Comparison of ENCODE assay signal across 21 mouse cellular contexts in genomic region chr16:93789971-93790755, GRCm38 (mm10). TPM values are rescaled to one million over a fixed set of nuclear protein-coding genes. Genes with fewer than 3 reads are reported as not detected.
A peak's percentile ranks its signal among the peaks of the same experiment; 100 is the strongest.
DNase-seq lines count a peak whose midpoint lies in the region; ATAC-seq and TF ChIP-seq lines count a peak whose summit lies in the region.
"Had no signal": no experiment of that assay in that cellular context is flagged by ENCODE, and none has a peak within 500 bp of the region (broad histone marks: within the 10 kb centered on the region; RNA-seq: fewer than 3 reads in every experiment).

No protein-coding gene starts in this region.

- H3K4me1 ChIP-seq in hindbrain, embryonic 12.5 days = peaks cover 13% of the 10 kb centered on the region
- H3K4me1 ChIP-seq in hindbrain, embryonic 10.5 days (replicated peaks) = peaks cover 27% of the 10 kb centered on the region
- no peaks in the 10 kb centered on the region; the same call in 1 of the 2 replicates for H3K4me1 ChIP-seq in midbrain, embryonic 11.5 days (ENCODE audit: control insufficient read depth, insufficient read depth, low read length)
- H3K4me1 ChIP-seq in midbrain, postnatal 0 days (ENCODE audit: insufficient read depth, low read length) = no peaks in the 10 kb centered on the region
- peaks cover 6% of the 10 kb centered on the region; the same call in 1 of the 2 replicates for H3K4me1 ChIP-seq in midbrain, embryonic 14.5 days (ENCODE audit: control insufficient read depth, insufficient read depth, low read length)
- H3K4me1 ChIP-seq: heart, embryonic 15.5 days; intestine, embryonic 15.5 days; stomach, embryonic 15.5 days had no signal

- peaks cover 4% of the 10 kb centered on the region; the same call in 1 of the 2 replicates for H3K36me3 ChIP-seq in hindbrain, embryonic 12.5 days
- H3K36me3 ChIP-seq in hindbrain, embryonic 10.5 days = no peaks in the 10 kb centered on the region; the same call in 1 of the 2 replicates
- H3K36me3 ChIP-seq in midbrain, embryonic 11.5 days (ENCODE audit: control insufficient read depth, insufficient read depth, low read length) = no peaks in the 10 kb centered on the region
- H3K36me3 ChIP-seq in midbrain, postnatal 0 days (ENCODE audit: insufficient read depth, low read length) = peaks cover 15% of the 10 kb centered on the region
- peaks cover 24% of the 10 kb centered on the region for H3K36me3 ChIP-seq in midbrain, embryonic 14.5 days (ENCODE audit: control insufficient read depth, insufficient read depth, low read length)
- H3K36me3 ChIP-seq: heart, embryonic 15.5 days; intestine, embryonic 15.5 days; stomach, embryonic 15.5 days had no signal

- H3K9ac ChIP-seq in hindbrain, embryonic 12.5 days = no peak overlapping the region; the same call in 1 of the 2 replicates
- H3K9ac ChIP-seq in midbrain, embryonic 11.5 days (ENCODE audit: low read length) = no peak overlapping the region
- no peak overlapping the region for H3K9ac ChIP-seq in midbrain, postnatal 0 days (replicated peaks; ENCODE audit: low read length, poor library complexity, severe bottlenecking)
- no peak overlapping the region for H3K9ac ChIP-seq in midbrain, embryonic 14.5 days (replicated peaks; ENCODE audit: low read length)
- H3K9ac ChIP-seq: embryonic facial prominence, embryonic 13.5 days; heart, embryonic 15.5 days; intestine, embryonic 15.5 days; liver, embryonic 15.5 days; stomach, embryonic 15.5 days had no signal

- whole genome bisulfite sequencing in hindbrain, embryonic 12.5 days = 29% methylated on average over 5 of the region's 5 CpGs
- 24% methylated on average over 5 of the region's 5 CpGs for WGBS in hindbrain, embryonic 10.5 days
- WGBS in midbrain, embryonic 11.5 days = 26% methylated on average over 5 of the region's 5 CpGs
- 33% methylated on average over 5 of the region's 5 CpGs for WGBS in midbrain, postnatal 0 days
- WGBS in midbrain, embryonic 14.5 days = 25% methylated on average over 5 of the region's 5 CpGs

- H3K27me3 ChIP-seq in hindbrain, embryonic 12.5 days = no peaks in the 10 kb centered on the region
- no peaks in the 10 kb centered on the region for H3K27me3 ChIP-seq in hindbrain, embryonic 10.5 days (ENCODE audit: insufficient read depth, poor library complexity, severe bottlenecking)
- H3K27me3 ChIP-seq in midbrain, embryonic 11.5 days (ENCODE audit: control insufficient read depth, insufficient read depth, low read length) = no peaks in the 10 kb centered on the region
- no peaks in the 10 kb centered on the region for H3K27me3 ChIP-seq in midbrain, postnatal 0 days (ENCODE audit: insufficient read depth, low read length)
- H3K27me3 ChIP-seq in midbrain, embryonic 14.5 days (ENCODE audit: control insufficient read depth, insufficient read depth, low read length) = no peaks in the 10 kb centered on the region
- H3K27me3 ChIP-seq: embryonic facial prominence, embryonic 13.5 days; heart, embryonic 15.5 days; intestine, embryonic 15.5 days; liver, embryonic 15.5 days; stomach, embryonic 15.5 days had no signal

- intact Hi-C loops in heart, postnatal 10 days (cut with DNase I) = loop anchor here (5.0 kb wide), 2 partner anchors 153 to 173 kb away; no protein-coding TSS in a partner anchor

- ATAC-seq in hindbrain, embryonic 12.5 days (ENCODE audit: low FRiP score) = no peak; the same call in 1 of the 2 replicates
- ATAC-seq in midbrain, embryonic 11.5 days (ENCODE audit: low FRiP score) = no peak
- no peak for ATAC-seq in midbrain, postnatal 0 days (ENCODE audit: low FRiP score)
- ATAC-seq in midbrain, embryonic 14.5 days (ENCODE audit: low FRiP score, low TSS enrichment) = no peak
- ATAC-seq: intestine, embryonic 15.5 days; lung, postnatal 0 days had no signal

- peak overlapping the region; percentile 57 for H3K27ac ChIP-seq in hindbrain, embryonic 12.5 days
- H3K27ac ChIP-seq in hindbrain, embryonic 10.5 days = no peak overlapping the region
- no peak overlapping the region for H3K27ac ChIP-seq in midbrain, embryonic 11.5 days (ENCODE audit: low read depth, low read length)
- H3K27ac ChIP-seq in midbrain, postnatal 0 days (ENCODE audit: low read depth, low read length) = no peak overlapping the region
- H3K27ac ChIP-seq in midbrain, embryonic 14.5 days (replicated peaks; ENCODE audit: low read depth, low read length) = peak overlapping the region; percentile 26; the same call in 1 of the 2 replicates
- H3K27ac ChIP-seq: embryonic facial prominence, embryonic 13.5 days; heart, embryonic 15.5 days; intestine, embryonic 15.5 days; liver, embryonic 15.5 days; stomach, embryonic 15.5 days had no signal

- no peaks in the 10 kb centered on the region for H3K9me3 ChIP-seq in hindbrain, embryonic 12.5 days (replicated peaks)
- H3K9me3 ChIP-seq in hindbrain, embryonic 10.5 days = no peaks in the 10 kb centered on the region
- no peaks in the 10 kb centered on the region for H3K9me3 ChIP-seq in midbrain, embryonic 11.5 days (ENCODE audit: control insufficient read depth, low read length)
- H3K9me3 ChIP-seq in midbrain, postnatal 0 days (ENCODE audit: low read length) = no peaks in the 10 kb centered on the region
- no peaks in the 10 kb centered on the region for H3K9me3 ChIP-seq in midbrain, embryonic 14.5 days (ENCODE audit: control insufficient read depth, low read length)
- H3K9me3 ChIP-seq: embryonic facial prominence, embryonic 13.5 days; heart, embryonic 15.5 days; intestine, embryonic 15.5 days; liver, embryonic 15.5 days; stomach, embryonic 15.5 days had no signal

- no peak for TF ChIP-seq CTCF in midbrain, postnatal 0 days (IDR thresholded peaks at IDR 0.05)

- no peak overlapping the region for H3K4me3 ChIP-seq in hindbrain, embryonic 12.5 days
- H3K4me3 ChIP-seq in hindbrain, embryonic 10.5 days = no peak overlapping the region
- H3K4me3 ChIP-seq in midbrain, embryonic 11.5 days (ENCODE audit: low read depth, low read length) = no peak overlapping the region
- H3K4me3 ChIP-seq in midbrain, postnatal 0 days (ENCODE audit: low read depth, low read length) = no peak overlapping the region
- H3K4me3 ChIP-seq in midbrain, embryonic 14.5 days (replicated peaks; ENCODE audit: low read depth, low read length) = no peak overlapping the region
- H3K4me3 ChIP-seq: embryonic facial prominence, embryonic 13.5 days; heart, embryonic 15.5 days; intestine, embryonic 15.5 days; liver, embryonic 15.5 days; stomach, embryonic 15.5 days had no signal

- DNase-seq in hindbrain, embryonic 10.5 days (ENCODE audit: low spot score) = no peak
- DNase-seq in midbrain, embryonic 11.5 days (ENCODE audit: low spot score, missing footprints) = peak; percentile 79
- DNase-seq in midbrain, postnatal 0 days (ENCODE audit: low spot score) = no peak
- DNase-seq in R1 (ENCODE audit: low read depth, low spot score) = peak; percentile 87
- DNase-seq in midbrain, embryonic 14.5 days = peak; percentile 20
- no peak for DNase-seq in heart, postnatal 10 days
- no peak for DNase-seq in heart, adult 8-10 months (ENCODE audit: low spot score)
- DNase-seq: adrenal gland, adult 2 months; cerebellum, adult 9-10 months; kidney, adult 9 months; kidney, postnatal 4 days; right cerebral cortex, adult 18-20 months; thymus, adult 18-20 months; thymus, postnatal 4 days had no signal

- no peak overlapping the region for H3K4me2 ChIP-seq in hindbrain, embryonic 12.5 days (replicated peaks)
- no peak overlapping the region for H3K4me2 ChIP-seq in midbrain, embryonic 11.5 days
- H3K4me2 ChIP-seq in midbrain, postnatal 0 days (ENCODE audit: low read depth, low read length, poor library complexity, severe bottlenecking) = no peak overlapping the region
- H3K4me2 ChIP-seq in midbrain, embryonic 14.5 days (ENCODE audit: low read length) = no peak overlapping the region
- H3K4me2 ChIP-seq: embryonic facial prominence, embryonic 13.5 days; heart, embryonic 15.5 days; intestine, embryonic 15.5 days; liver, embryonic 15.5 days; stomach, embryonic 15.5 days had no signal

RNA-seq across cellular contexts. Expression of gene Morc3, which starts 41.8 kb away (rescaled TPM):
- polyA plus RNA-seq in hindbrain, embryonic 12.5 days (2016; fragmentation: Nextera tagmentation; extraction: Ambion mirVana) = 33.4 and 43.7 TPM in 2 replicates
- polyA plus RNA-seq in hindbrain, embryonic 10.5 days (2016; fragmentation: Nextera tagmentation; extraction: Ambion mirVana) = 24.7 and 29.2 TPM in 2 replicates
- polyA plus RNA-seq in midbrain, embryonic 11.5 days (2014; fragmentation: Nextera tagmentation; extraction: Ambion mirVana) = 27.7 and 29.6 TPM in 2 replicates
- 24.4 and 50.2 TPM in 2 replicates for total RNA-seq in midbrain, postnatal 0 days (2014; rRNA removed)
- 21.7 and 31.8 TPM in 2 replicates for polyA plus RNA-seq in midbrain, postnatal 0 days (2015; fragmentation: Nextera tagmentation; extraction: Ambion mirVana)
- 36.6 and 37.1 TPM in 2 replicates for polyA plus RNA-seq in midbrain, embryonic 14.5 days (2014; fragmentation: Nextera tagmentation; extraction: Ambion mirVana)
- 10 to 100 TPM; 21.0 to 29.1 TPM for total RNA-seq in heart, postnatal 10 days (2021)
- 10 to 100 TPM; 12.7 to 25.2 (median 15.9) TPM for total RNA-seq in heart, adult 8-10 months (2022)

Comparison
In these comparisons a context has a peak if more than half of its experiments do, and no peak if none do; other contexts are left out.
1. H3K27ac ChIP-seq: peak in hindbrain, embryonic 12.5 days (single experiment) and midbrain, embryonic 14.5 days (single experiment); none in hindbrain, embryonic 10.5 days (single experiment), midbrain, embryonic 11.5 days (single experiment) and midbrain, postnatal 0 days (single experiment).
2. DNase-seq: peak in midbrain, embryonic 11.5 days (single experiment), R1 (single experiment) and midbrain, embryonic 14.5 days (single experiment); none in hindbrain, embryonic 10.5 days (single experiment), midbrain, postnatal 0 days (single experiment), heart, postnatal 10 days (0 of 2) and heart, adult 8-10 months (single experiment).